Mouse (Mus musculus) Patski (cell line): ENCODE data around the gene Gabarapl2. TPM values are rescaled to one million over a fixed set of nuclear protein-coding genes. Genes with fewer than 3 reads are reported as not detected.

ENCODE experiments used
- ATAC-seq: fragments of 100-300 bp; one replicate; pipeline ENCODE4 v1.8.0; 2021
- CTCF ChIA-PET: fragments of 350-600 bp; sonication (Branson Sonifier 250); formaldehyde crosslinking; loops from one replicate; lab custom pipeline; 2022; ENCODE audit warnings: inconsistent platforms; lab: Charles Lee
- POLR2A ChIA-PET: fragments of 350-600 bp; sonication (Branson Sonifier 250); formaldehyde crosslinking; loops from one replicate; lab custom pipeline; 2022; ENCODE audit warnings: antibody characterized with exemption, inconsistent platforms; lab: Charles Lee
- DNase-seq: peaks from one replicate; pipeline ENCODE4 v3.0.0-alpha.2; 2011; ENCODE audit warnings: low read depth, low spot score
- H3K27me3 ChIP-seq: fragments of 371-371 bp; one replicate; pipeline ENCODE4 v1.5.1; 2021
- CTCF ChIP-seq: fragments of 100-300 bp; IDR thresholded peaks from one replicate; pipeline ENCODE4 v1.5.1; 2021
- in situ Hi-C: fragments of 300-500 bp; cut with MboI; formaldehyde crosslinking; loops from 3 replicates; pipeline ENCODE4 v1.11.1; 2018; ENCODE audit warnings: low pct_unique_long_range_greater_than_20kb, mixed read lengths
- polyA plus RNA-seq: library from polyadenylated mRNA; unstranded; gene quantifications from one replicate; pipeline ENCODE4 v1.2.3, GENCODE M21; 2021

Gene Gabarapl2
- 170 TPM for polyA plus RNA-seq

GRCm38 (mm10) chr8:111940171-111941100 is at the start of gene Gabarapl2:
Gene Gabarapl2, plus strand, starts transcription at chr8:111940703.
- CTCF ChIA-PET = no interaction called here
- POLR2A ChIA-PET = no interaction called here
- ATAC-seq = peak; percentile 96
- in situ Hi-C loops = no loop called here
- no peaks in the 10 kb centered on the region for H3K27me3 ChIP-seq
- peak; percentile 75 for DNase-seq
- no peak for TF ChIP-seq CTCF

- in situ Hi-C loops = no loop called here
- no peak for TF ChIP-seq CTCF
- ChIA-PET CTCF (no interaction called here), POLR2A (no interaction called here)
- ATAC-seq = no peak
- DNase-seq = no peak
- H3K27me3 ChIP-seq = no peaks in the 10 kb centered on the region
These were observed 49.6 kb upstream of the Gabarapl2 start for GRCm38 (mm10) chr8:111890911-111891303.

- TF ChIP-seq CTCF = no peak
- no peak for ATAC-seq
- H3K27me3 ChIP-seq = no peaks in the 10 kb centered on the region
- in situ Hi-C loops = no loop called here
- POLR2A ChIA-PET = no interaction called here
- CTCF ChIA-PET = interaction anchor here (1.2 kb wide), 1 partner anchor 15 kb away, joined by 4 read pairs; the partner anchor contains the start of gene Tmem170
- DNase-seq = no peak
These were observed 48.5 kb upstream of the Gabarapl2 start for GRCm38 (mm10) chr8:111891983-111892382.

- DNase-seq (no peak), ATAC-seq (no peak)
- H3K27me3 ChIP-seq = no peaks in the 10 kb centered on the region
- ChIA-PET POLR2A (no interaction called here), CTCF (interaction anchor here (1.2 kb wide), 1 partner anchor 16 kb away, joined by 4 read pairs; the partner anchor contains the start of gene Tmem170)
- TF ChIP-seq CTCF = no peak
- in situ Hi-C loops = no loop called here
These were observed 47.9 kb upstream of the Gabarapl2 start for GRCm38 (mm10) chr8:111892615-111893014.

GRCm38 (mm10) chr8:111894955-111895354 is 45.5 kb upstream of the Gabarapl2 start:
- ATAC-seq (no peak), DNase-seq (no peak)
- ChIA-PET POLR2A (no interaction called here), CTCF (interaction anchor here (0.8 to 3.5 kb wide), 3 partner anchors 12 to 1055 kb away, joined by 3 to 10 read pairs (median 4); no protein-coding TSS in a partner anchor)
- TF ChIP-seq CTCF = no peak
- H3K27me3 ChIP-seq = no peaks in the 10 kb centered on the region
- in situ Hi-C loops = no loop called here

- CTCF ChIA-PET = no interaction called here
- ATAC-seq = no peak
- no peak for DNase-seq
- TF ChIP-seq CTCF = no peak
- in situ Hi-C loops = no loop called here
- POLR2A ChIA-PET = no interaction called here
- no peaks in the 10 kb centered on the region for H3K27me3 ChIP-seq
These were observed 41.9 kb upstream of the Gabarapl2 start for GRCm38 (mm10) chr8:111898586-111898985.

GRCm38 (mm10) chr8:111902080-111902479 is 38.4 kb upstream of the Gabarapl2 start:
- ChIA-PET POLR2A (no interaction called here), CTCF (no interaction called here)
- H3K27me3 ChIP-seq = no peaks in the 10 kb centered on the region
- ATAC-seq (peak; percentile 65), DNase-seq (no peak)
- in situ Hi-C loops = no loop called here
- no peak for TF ChIP-seq CTCF

GRCm38 (mm10) chr8:111905500-111906121 is 34.9 kb upstream of the Gabarapl2 start:
- POLR2A ChIA-PET = no interaction called here

GRCm38 (mm10) chr8:111909621-111910450 is 30.7 kb upstream of the Gabarapl2 start, which contains the start of gene Chst5:
Gene Chst5, minus strand, starts transcription at chr8:111910447.
- in situ Hi-C loops = no loop called here

More at GRCm38 (mm10) chr8:111905500-111906121, 34.9 kb upstream of the Gabarapl2 start:
- DNase-seq (no peak), ATAC-seq (no peak)
- no peaks in the 10 kb centered on the region for H3K27me3 ChIP-seq
- in situ Hi-C loops = no loop called here
- TF ChIP-seq CTCF = no peak
- CTCF ChIA-PET = interaction anchor here (1.5 to 3.1 kb wide), 2 partner anchors 18 to 24 kb away, joined by 3 to 9 read pairs; no protein-coding TSS in a partner anchor

GRCm38 (mm10) chr8:111911572-111911971 is 28.9 kb upstream of the Gabarapl2 start:
- no peaks in the 10 kb centered on the region for H3K27me3 ChIP-seq
- TF ChIP-seq CTCF = no peak
- ChIA-PET POLR2A (interaction anchor here (0.7 kb wide), 1 partner anchor 12 kb away, joined by 3 read pairs; no protein-coding TSS in a partner anchor), CTCF (interaction anchor here (1.6 kb wide), 1 partner anchor 9 kb away, joined by 3 read pairs; no protein-coding TSS in a partner anchor)
- DNase-seq (no peak), ATAC-seq (no peak)
- in situ Hi-C loops = no loop called here

More at GRCm38 (mm10) chr8:111909621-111910450, 30.7 kb upstream of the Gabarapl2 start, which contains the start of gene Chst5:
- DNase-seq (no peak), ATAC-seq (no peak)
- TF ChIP-seq CTCF = no peak
- H3K27me3 ChIP-seq = no peaks in the 10 kb centered on the region
- CTCF ChIA-PET = no interaction called here
- POLR2A ChIA-PET = no interaction called here
